Mouse (Mus musculus) B cell, adult (primary cell): ENCODE results near the gene Gpr75. TPM values are rescaled to one million over a fixed set of nuclear protein-coding genes. Genes with fewer than 3 reads are reported as not detected.

Source experiments
- total RNA-seq: library from RNA; stranded (reverse); gene quantifications from 4 replicates; pipeline ENCODE4 v1.2.4, GENCODE M21; 2023; ENCODE audit not compliant: inconsistent age

The Gpr75 gene
- 0.19 to 0.51 TPM in 2 of 4 replicates, not detected in the others for total RNA-seq

GRCm38 (mm10) chr11:30885171-30885871 lies at the start of gene Gpr75, which contains the start of gene Asb3:
TSS of gene Gpr75 (plus strand) at chr11:30885358.
TSS of gene Asb3 (plus strand) at chr11:30885416.

Other genes with a start within 250 kb of the Gpr75 start
- gene Acyp2, start 235.8 kb upstream of the Gpr75 start, total RNA-seq = 0.61 to 1.9 TPM (median 1.1 TPM) in 3 of 4 replicates, not detected in the other
- gene Psme4, start 113.6 kb upstream of the Gpr75 start, total RNA-seq = 68.7 to 78.1 TPM (median 73.8 TPM) in 4 replicates
- gene Asb3, start 58 bp downstream of the Gpr75 start, total RNA-seq = 16.8 to 20.9 TPM (median 19.2 TPM) in 4 replicates
- gene Erlec1, start 69.0 kb downstream of the Gpr75 start, total RNA-seq = 29.2 to 32.8 TPM (median 31.5 TPM) in 4 replicates
- 0.66 to 2.9 TPM (median 1.6 TPM) in 4 replicates for gene Chac2, start 101.0 kb downstream of the Gpr75 start, total RNA-seq